Mouse (Mus musculus) adrenal gland, postnatal 36 days (tissue): ENCODE results near the gene Otx1. TPM values are rescaled to one million over a fixed set of nuclear protein-coding genes. Genes with fewer than 3 reads are reported as not detected.
A peak's percentile ranks its signal among the peaks of the same experiment; 100 is the strongest.

Experiments
- DNase-seq, 2 experiments: peaks; one replicate each; pipeline ENCODE4 v3.0.0; 2021; ENCODE audit warnings: mixed read lengths in 1 of 2
- total RNA-seq, 2 experiments: library from RNA; stranded (reverse); gene quantifications; 2 replicates each; pipeline ENCODE4 v1.2.3; 2021

Gene Otx1
- total RNA-seq, 2 experiments from 2014 or later = not detected

DNA sequence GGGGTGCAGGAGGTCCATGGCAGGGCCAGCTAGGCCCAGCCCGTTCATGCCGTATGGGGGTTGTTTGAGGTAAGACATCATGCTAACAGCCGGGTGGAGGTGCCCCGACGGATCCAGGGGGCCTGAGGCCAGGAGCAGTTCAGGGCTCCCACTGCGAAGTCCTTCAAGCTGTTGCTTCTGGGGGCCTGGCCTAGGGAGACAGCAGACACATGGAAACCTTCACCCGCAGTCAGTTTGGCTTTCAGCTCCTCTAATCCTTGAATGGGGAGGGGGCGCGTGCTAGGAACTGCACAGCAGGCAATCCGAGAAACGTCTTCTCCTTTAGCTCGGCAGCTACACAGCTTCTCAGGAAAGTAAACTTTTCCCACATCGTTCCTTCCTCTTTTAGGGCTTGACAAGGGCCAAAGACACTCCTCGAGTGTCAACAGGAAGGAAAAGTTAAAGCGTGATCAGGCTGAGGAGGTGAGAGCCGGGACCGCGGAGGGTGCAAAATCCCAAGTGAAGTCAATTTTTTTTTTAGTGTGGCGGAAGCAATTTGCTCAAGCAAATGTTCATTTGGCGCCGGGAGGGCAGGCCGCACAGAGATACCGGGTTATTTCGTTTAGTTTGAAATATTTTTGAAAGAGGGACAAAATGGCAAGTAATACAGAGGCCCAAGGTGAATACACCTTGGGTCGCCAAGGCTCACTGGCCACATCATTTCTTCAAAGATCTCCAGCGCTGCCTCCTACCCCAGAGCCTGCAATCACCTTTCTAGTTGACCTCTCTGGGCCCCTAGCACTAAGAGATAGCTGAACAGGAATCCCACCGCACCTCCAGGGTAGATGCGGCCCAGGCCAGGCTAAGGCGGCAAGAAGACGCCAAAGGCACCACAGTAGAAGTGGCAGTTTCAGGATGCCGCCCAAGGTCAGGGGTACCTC, 3.0 kb downstream of the Otx1 start:
- no peak for DNase-seq

DNA sequence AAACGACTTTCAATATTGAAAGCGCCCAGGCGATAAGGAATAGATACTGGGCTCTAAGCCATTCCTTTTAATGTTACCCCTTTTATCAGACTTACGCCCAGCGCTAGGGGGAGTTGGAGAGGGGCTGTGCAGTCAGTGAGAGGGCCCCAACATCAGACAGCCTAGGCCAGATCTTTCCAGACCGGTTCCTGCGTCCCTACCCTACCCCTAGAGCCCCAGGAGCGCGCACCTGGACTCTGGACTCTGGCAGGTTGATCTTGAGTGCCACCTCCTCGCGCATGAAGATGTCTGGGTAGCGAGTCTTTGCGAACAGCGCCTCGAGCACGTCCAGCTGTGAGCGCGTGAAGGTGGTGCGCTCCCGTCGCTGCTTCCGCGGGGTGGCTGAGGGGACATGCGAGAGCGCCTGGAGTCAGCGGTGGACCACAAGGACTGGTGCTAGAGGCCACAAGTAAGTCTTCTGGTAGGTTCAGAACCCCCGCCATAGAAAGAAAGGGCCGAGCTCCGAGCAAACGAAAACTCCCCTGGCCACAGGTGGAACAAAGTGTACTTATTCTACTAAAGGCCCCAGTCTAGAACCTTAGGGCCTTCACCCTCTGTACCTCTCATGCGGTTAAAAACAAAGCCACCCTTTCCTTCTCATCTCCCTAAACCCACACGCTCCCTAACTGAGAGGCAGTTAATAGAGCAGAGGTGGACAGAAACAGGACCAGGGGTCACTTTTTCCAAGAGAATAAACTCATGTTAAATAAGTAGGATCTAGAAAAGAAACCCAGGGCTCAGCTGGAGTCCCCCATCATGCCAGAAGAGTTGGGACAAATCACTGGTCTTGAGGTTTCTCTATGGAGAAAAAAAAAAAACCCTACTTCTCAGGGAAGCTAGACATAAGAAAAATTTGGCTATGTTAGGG, 4.3 kb downstream of the Otx1 start:
- no peak for DNase-seq

DNA sequence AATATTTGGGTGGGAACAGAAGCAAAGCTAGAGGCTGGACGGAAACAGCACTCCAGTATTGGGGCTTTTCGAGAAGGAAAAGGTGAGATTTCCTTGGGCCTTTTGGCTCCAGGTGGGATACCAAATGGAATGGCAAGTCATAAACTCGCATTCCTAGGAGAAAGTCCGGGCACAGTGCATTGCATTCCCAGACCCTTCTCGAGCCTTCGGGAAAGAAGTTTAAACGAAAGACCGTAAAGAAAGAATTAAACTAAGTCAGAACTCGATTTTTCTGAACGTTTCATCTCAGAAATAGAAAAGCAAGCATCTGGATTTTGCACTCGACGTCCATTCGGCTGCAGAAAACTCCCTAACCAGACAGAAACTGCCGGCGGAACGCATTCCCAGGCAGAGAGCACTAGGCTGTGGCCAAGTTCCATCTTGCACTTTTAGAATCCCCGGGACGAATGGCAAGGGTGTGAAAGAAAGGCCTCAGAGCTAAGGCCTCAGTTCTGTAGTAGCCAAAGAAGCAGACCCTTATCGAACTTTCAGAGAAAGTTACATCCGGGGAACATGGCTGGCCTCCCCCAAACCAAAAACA, 5.0 kb downstream of the Otx1 start:
- DNase-seq = no peak

DNA sequence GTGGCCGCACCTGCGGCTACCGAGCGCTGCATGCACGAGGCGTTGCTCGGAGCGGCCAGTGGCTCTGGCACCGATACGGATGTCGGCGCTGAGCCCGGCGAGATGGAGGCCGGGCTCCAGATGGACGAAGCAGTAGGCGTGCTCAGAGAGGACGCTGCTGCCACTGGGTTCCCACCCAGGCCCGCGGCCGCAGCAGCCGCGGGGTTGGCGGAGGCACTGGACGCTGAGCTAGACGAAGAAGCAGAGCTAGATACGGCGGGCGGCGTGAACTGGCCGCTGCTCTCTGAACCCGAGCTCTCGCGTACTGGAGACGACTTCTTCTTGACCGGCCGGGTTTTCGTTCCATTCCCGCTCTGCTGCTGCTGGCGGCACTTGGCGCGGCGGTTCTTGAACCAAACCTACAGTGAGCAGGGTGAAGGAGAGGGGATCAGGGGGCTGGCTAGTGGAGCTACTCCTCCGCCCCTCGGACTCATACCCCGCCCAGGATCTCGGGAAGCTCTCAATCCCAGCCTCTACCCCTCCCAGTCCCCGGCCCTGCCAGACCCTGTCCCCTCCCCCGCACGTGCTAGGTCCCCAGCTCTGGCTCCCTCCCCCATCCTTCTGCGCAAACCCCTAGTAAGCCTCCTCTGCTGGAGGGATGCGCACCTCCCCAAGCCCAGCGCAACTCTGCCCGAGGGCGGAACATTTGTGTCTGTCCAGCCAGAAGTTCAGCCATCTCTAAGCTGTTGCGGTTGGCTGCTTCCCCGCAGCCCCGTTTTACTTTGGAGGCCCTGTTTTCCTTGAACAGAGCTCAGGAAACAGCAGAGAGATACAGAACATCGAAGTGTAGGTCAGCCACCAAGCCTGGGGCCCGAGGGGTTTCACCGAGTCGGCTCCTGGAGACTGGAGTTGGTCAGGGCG, 5.8 kb downstream of the Otx1 start:
- no peak for DNase-seq

DNA sequence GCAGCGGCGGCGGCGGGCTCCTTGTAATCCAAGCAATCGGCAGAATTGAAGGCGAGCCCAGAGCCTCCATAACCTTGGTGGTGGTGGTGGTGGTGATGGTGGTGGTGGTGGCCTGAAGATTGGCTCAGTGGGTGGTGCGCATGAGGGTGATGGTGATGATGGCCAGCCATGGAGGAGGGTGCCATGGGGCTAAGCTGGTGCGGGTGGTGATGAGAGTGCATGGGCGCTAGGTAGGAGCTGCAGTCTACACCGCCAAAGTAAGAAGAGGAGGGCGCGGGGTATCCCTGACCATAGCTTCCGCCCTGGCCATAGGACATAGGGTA, 6.4 kb downstream of the Otx1 start:
- no peak for DNase-seq

DNA sequence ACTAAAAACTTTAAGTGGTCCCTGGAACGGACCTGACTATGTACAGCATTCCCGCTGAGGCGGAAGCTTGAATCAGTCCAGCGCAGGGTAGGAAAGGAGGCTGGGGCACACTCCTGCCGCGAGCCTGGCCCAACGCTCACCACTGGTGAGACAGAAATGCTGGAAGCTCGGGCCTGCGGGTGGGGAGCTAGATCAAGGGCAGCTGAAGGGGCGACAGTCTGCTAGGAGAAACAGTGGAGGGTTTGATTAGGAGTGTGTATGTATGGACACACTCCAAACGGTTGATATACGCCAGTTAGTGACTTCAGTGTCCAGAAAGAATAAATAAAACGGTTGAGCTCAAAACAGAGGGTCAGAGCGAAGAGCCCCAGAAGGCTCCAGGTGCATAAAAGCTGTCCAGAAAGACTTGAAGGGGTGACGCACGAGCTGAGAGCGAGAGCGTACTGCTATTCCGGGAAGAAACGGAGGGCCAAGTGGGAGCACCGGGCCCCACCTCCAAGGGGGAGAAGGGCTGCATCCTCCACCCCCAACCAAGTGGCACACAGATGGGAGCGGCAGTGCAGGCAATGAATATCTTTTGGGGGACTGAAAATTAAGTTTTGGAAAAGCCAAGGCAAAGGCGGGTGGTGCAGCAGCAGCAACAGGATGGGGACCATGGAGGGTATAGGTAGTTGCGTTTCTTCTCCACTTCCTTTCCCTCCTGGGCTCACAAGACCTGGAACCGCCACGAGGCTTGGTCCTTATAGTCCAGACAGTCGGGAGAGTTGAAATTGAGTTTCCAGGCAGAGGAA, 7.0 kb downstream of the Otx1 start:
- DNase-seq = no peak

DNA sequence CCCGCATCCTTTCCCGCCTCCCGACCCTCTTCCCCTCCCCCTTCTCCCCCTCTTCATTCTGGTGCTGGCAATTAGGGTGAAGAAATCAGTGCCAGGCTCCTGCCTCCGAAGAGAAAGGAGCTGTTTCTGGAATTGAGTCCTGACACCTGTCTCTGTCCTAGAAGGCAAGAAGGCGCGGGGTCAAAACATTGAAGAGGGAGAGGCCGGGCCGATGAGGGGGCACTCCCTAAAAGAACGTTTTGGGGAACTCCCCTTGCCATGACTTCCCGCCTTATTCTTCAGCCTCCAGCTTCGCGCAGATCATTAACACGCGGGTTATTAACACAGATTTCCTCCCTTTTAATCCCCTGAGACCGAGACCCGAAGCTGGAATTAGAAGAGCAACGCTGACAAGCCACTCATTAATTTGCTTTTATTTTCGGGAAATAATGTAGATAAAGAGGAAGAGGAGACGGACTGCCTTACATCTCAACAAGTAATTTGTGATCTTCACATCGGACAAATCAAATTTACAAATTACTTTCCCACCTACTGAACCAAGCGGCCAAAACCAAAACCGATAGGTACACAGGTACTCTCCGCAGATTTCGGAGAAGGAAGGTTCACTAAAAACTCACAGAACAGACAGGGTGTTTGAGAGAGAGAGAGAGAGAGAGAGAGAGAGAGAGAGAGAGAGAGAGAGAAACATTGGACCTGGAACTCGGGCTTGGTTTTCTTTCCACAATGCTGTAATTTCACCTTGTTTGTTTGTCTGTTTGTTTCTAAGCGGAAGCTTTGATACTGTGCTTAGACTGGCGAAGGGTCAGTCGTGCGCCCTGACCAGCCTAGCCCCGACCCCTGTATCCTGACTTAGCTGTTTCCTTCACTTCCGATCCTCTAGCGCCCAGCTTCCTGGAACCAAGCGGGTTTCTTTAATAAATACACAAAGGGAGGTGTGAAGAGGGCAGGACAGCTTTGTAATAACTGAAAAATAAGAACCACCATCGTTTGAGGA, 8.0 kb downstream of the Otx1 start:
- no peak for DNase-seq

DNA sequence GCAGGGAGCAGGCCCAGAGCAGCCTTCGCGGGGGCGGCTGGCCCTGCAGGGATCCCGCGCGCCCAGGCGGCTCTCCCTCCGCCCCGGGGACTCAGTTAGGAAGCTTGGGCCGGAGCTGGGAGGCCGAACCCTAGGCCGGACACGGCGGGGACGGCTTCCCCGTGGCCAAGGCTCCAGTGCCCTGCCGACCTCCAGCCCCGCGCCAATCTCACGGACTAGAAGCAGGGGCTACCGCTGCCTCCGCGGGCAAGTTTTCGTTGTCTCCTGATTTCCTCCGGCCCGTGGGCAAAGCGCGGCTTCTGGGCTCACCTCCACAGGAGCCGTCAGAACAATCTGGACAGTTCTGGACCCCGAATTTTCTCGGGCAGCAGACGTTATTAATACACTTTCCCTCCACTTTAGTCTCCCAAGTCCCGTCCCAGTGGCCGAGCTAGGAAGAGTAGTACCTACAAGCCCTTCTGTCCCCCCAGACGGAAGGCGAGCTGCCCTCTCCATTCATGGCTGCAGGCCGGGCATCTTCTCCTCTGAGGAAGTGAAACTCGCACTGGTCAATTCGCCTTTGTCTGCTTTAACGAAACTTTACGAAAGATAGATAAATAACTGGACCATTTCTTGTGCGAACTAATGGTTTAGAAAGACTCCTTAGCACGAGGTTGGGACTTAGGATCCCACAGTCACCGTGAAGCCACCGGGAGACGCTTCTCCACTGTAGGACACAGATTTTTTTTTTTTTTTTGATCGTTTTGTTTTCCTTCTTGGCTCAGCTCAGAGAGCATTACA, 8.9 kb downstream of the Otx1 start:
- no peak for DNase-seq

DNA sequence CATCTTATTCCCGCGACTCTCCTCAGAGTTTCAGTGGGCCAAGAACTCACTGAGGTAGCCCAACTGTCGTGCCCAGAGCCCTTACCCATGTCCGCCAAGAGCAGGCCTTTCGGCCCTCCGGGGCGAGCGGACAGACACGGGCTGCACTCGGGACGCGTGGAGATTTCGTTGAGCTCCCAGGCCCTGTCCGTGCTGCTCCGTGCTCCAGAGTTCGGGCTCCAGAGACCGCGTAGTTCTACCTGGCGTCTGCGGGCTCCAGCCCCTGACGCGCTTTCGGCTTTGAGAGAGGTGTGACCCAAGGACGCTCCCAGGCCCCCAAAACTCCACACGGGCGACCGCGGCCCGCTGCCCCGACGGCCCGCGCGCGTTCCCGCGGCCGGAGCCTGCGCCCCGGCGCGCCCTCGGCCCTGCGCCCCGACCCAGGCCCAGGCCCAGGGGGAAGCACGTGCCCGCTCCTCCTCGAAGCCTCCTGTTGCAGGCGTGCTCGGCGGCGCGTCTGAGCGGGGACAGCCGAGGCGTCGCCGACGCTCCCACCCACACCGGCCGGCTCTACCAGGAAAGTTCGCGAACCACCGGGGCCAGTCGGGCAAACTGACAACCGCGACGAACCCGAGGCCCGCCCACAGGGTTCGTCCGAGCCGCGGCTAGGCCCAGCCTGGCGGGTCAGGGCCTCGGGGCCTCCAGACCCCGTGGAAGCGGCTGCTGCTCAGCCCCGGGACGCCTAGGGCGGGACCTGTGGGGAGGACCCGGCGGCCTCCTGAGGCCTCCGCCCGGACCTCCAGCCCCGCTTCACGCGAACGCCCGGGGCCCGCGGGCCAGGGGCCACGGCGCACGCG, 9.7 kb downstream of the Otx1 start:
- DNase-seq = no peak

DNA sequence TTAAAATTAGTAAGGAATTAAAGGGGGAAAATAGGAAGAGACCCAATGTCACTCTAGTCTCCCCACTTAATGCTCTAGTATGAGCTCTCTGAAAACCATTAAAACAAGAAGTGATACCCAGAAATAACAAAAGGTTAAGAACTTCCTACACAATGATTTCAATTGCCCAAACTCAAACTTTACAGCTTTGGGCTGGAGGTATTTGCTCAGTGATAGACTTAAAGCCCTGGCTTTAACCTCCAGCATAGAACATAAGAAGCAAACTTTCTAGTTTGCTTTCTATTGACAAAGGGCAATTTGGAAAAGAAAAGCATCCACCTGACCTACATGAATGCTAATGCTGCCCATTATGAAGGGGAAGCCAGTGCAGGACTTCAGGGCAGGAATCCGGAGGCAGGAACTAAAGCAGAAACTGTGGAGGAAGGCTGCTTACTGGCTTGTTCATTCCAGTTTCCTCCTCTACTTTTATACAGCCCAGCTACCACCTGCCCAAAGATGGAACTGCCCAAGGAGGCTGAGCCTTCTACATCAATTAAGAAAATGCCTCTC, 14.2 kb downstream of the Otx1 start:
- no peak for DNase-seq

DNA sequence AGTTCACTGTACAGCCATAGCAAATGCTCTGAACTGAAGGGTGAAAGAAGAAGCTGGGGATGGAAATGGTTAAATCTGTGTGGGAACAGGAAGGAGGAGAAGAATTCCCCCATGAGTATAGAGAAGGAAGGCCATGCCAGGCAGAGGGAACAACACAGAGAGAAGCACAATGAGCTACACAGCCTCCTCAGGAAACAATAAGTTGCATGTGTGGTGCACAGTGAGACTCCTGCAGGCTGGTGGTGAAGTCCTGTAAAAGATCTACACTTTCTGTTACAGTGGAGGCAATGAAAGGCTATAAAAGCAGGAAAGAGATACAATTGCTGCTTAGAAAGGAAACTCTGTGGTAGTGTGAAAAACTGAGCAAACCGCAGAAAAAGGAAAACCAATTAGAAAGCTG, 17.6 kb downstream of the Otx1 start:
- no peak for DNase-seq

DNA sequence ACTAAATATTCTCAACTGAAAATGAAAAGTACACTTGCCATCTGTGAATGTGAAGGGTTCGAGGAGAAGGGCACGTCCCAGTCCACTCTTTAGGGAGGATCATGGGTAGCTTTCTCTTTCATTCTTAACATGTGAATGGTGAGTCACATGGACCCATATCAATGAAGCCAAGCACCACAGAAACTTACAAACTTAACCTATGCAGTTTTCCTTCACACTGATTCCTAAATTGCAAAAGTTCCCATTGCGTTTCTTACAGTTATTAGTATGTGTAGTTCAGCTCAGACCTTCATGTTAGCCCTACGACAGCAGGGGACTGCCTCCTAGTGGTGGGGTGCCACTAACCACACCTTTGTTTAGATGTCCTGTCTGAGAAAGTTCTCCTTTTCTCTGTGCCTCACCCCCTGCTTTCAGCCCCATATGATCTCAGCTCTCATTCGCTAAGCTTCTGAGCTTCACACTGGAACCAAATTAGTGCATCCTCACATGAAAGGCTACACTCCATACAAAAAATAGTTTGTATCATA, 28.6 kb downstream of the Otx1 start:
- peak in 1 of 2 experiments; percentile 7 for DNase-seq

DNA sequence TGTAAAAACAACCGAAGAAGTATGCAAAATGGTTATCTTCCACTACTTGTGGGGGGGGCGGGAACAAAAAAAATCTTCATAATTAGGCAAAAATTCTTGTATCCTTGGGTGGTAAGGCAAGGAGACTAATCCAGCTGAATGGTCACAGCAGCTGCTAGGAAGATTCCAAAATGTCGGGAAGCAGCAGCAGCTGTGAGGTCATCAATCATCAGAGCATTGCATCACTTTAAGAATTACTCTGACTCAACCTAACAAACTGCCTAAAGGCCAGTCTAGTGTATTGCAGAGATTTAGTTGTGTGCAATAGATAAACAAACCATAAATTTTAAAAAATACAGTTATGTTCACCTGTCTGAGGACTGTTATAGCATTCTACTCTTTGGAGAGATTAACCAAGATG, 29.1 kb downstream of the Otx1 start:
- DNase-seq = no peak

DNA sequence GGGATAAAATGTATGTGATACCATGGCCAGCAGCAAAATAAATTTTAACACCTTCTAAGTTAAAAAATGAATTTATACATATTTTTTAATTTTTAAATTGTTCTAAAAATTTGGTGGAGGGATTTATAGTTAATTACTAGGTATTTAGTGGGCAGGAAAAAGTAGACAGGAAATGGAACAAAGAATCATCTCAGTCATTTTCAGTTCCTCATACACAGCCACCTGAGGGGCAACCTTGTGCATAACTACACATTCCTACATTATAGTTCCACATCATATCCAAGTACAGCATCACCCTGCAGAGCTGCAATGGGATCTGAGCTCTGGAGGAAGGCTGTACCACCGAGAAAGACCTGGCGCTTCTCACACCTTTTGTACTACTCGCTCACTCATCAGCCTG, 33.8 kb downstream of the Otx1 start:
- DNase-seq = no peak

DNA sequence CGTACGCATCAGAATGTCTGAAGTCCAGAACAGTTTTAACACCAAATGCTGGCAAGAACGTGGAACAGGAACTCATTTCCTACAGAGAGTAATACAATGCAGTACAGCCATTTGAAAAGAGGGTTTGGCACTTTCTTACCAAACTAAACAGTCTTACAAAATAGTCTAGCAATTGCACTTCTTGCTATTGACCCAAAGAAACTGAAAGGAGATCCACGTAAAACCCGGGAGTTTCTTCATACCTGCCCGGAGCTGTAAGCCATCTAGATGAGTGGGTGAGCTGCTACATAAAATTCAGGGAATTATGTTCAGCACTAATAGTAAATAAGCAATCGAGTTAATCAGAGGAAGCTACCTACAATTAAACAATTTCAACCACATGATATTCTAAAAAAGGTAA, 47.5 kb downstream of the Otx1 start:
- no peak for DNase-seq

DNA sequence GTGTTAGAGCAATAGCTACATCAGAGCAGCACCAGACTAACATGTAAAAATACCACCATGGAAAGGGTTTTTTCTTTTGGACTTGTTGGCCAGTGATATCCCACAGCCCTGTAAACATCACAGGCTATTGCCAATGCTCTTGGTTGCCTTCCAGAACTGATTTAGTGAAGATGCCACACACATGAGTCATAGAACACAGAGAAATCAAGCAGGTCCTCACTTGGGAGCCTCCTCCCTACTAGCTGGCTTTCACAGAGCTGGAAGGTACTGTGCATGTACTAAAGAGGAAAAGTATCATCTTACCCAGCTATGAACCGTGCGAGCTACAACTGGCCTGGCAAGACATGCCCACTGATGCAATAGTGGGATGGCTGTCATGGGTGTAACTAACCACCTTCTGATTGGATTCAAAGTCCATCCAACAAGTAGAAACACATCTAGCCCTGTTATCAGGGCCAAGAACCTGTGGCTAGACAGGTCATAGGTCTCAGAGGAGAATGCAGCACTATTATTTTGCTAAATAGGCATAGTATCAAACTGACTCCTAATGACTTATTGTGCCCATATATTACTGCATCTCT, 51.0 kb downstream of the Otx1 start:
- peak; percentile 4 to 16 for DNase-seq

DNA sequence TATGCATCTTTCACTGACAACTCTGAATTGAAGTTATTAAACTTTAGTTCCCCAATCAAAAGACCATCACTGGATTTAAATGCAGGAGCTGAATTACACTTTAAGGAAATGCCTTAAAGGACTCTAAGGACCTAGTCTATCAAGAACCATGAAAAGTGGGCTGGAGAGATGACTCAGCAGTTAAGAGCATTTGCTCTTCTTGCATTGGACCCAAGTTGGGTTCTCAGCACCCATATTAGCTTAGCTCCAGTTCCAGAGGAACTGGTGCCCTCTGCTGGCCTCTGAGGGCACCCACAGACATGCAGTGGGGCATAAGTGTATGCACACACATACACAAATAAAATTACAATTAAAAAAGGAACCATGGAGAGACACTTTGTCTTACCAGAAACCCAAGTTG, 52.6 kb downstream of the Otx1 start:
- no peak for DNase-seq
